Mouse (Mus musculus): ENCODE data around the gene Spats2l.

- no peak for TF ChIP-seq CTCF (IDR thresholded peaks at IDR 0.05; ENCODE audit: insufficient read depth, low read length)
- no peak for TF ChIP-seq POLR2A (IDR thresholded peaks at IDR 0.05; ENCODE audit: borderline replicate concordance, extremely low read depth, low read depth, low read length)
These were observed 18.2 kb downstream of the Spats2l start for GRCm38 (mm10) chr1:57792212-57792611.

Measured in lung, adult 2 months (tissue).